Mouse (Mus musculus) MEL (cell line): Measurements from ENCODE around the gene Rnf32. TPM values are rescaled to one million over a fixed set of nuclear protein-coding genes. Genes with fewer than 3 reads are reported as not detected.

Experiments used
- DNase-seq: peaks from one replicate; pipeline ENCODE4 v3.0.0; 2011; ENCODE audit warnings: low read depth, low spot score
- H3K27ac ChIP-seq: 2 replicates; pipeline ENCODE4 v1.5.1; 2012; ENCODE audit warnings: low read depth, mild to moderate bottlenecking, control low read depth, low read length, moderate library complexity; ENCODE audit not compliant: control insufficient read depth
- H3K27me3 ChIP-seq, 2 experiments: fragments of 150-350 bp in 1 of 2; sonication (generic) in 1 of 2; 2 replicates each; pipeline ENCODE4 v1.6.1; 2012; ENCODE audit warnings: low read length in 2 of 2, mild to moderate bottlenecking in 2 of 2, improper control_type of control experiment in 1 of 2, moderate library complexity in 1 of 2; ENCODE audit not compliant: insufficient read depth in 2 of 2, control insufficient read depth in 1 of 2
- H3K36me3 ChIP-seq, 2 experiments: 2 replicates each; pipeline ENCODE4 v1.6.1; 2012 to 2014; ENCODE audit warnings: low read length in 2 of 2, improper control_type of control experiment in 1 of 2, inconsistent platforms in 1 of 2, mild to moderate bottlenecking in 1 of 2; ENCODE audit not compliant: insufficient read depth in 2 of 2, control insufficient read depth in 1 of 2
- H3K4me1 ChIP-seq, 2 experiments: fragments of 150-350 bp in 1 of 2; sonication (generic) in 1 of 2; 2 replicates each; pipeline ENCODE4 v1.6.1; 2012; ENCODE audit warnings: low read length in 2 of 2, improper control_type of control experiment in 1 of 2, mild to moderate bottlenecking in 1 of 2; ENCODE audit not compliant: insufficient read depth in 2 of 2, control insufficient read depth in 1 of 2
- H3K4me3 ChIP-seq, 2 experiments: fragments of 150-350 bp in 1 of 2; sonication (generic) in 1 of 2; 2 replicates each; pipeline ENCODE4 v1.5.1; 2012; ENCODE audit warnings: low read depth in 2 of 2, low read length in 2 of 2, mild to moderate bottlenecking in 2 of 2, moderate library complexity in 2 of 2, control low read depth in 1 of 2, improper control_type of control experiment in 1 of 2; ENCODE audit not compliant: control insufficient read depth in 1 of 2, insufficient read depth in 1 of 2
- H3K79me2 ChIP-seq: 2 replicates; pipeline ENCODE4 v1.6.1; 2012; ENCODE audit warnings: mild to moderate bottlenecking, low read length, moderate library complexity; ENCODE audit not compliant: control insufficient read depth, poor library complexity, insufficient read depth
- H3K9ac ChIP-seq: 2 replicates; pipeline ENCODE4 v1.6.1; 2012; ENCODE audit warnings: low read depth, mild to moderate bottlenecking, control low read depth, low read length, moderate library complexity; ENCODE audit not compliant: control insufficient read depth, poor library complexity, severe bottlenecking
- H3K9me3 ChIP-seq: fragments of 150-350 bp; sonication (generic); replicated peaks from 2 replicates; pipeline ENCODE4 v1.6.1; 2012; ENCODE audit warnings: mild to moderate bottlenecking, low read length, improper control_type of control experiment, moderate library complexity; ENCODE audit not compliant: insufficient read depth
- BHLHE40 ChIP-seq: IDR thresholded peaks from 2 replicates; pipeline ENCODE4 v1.6.1; 2012; ENCODE audit warnings: low read depth, mild to moderate bottlenecking, inconsistent platforms, low read length, improper control_type of control experiment, borderline replicate concordance
- CHD2 ChIP-seq: IDR thresholded peaks from 2 replicates; pipeline ENCODE4 v1.6.1; 2011; ENCODE audit warnings: low read length, improper control_type of control experiment
- CTCF ChIP-seq, 3 experiments: IDR thresholded peaks in 2 of 3; conservative IDR thresholded peaks in 1 of 3; 2 replicates each; pipeline ENCODE4 v1.5.1; 2011 to 2012; ENCODE audit warnings: low read length in 3 of 3, low read depth in 2 of 3, mild to moderate bottlenecking in 2 of 3, improper control_type of control experiment in 1 of 3, inconsistent platforms in 1 of 3, mixed read lengths in 1 of 3, moderate library complexity in 1 of 3; ENCODE audit not compliant: control insufficient read depth in 1 of 3, insufficient read depth in 1 of 3, poor library complexity in 1 of 3, severe bottlenecking in 1 of 3
- E2F4 ChIP-seq: IDR thresholded peaks from 2 replicates; pipeline ENCODE4 v1.6.1; 2011; ENCODE audit warnings: low read depth, low read length, improper control_type of control experiment, borderline replicate concordance
- ELF1 ChIP-seq: IDR thresholded peaks from 2 replicates; pipeline ENCODE4 v1.6.1; 2014; ENCODE audit warnings: low read depth, mild to moderate bottlenecking, inconsistent platforms, low read length, improper control_type of control experiment, moderate library complexity
- EP300 ChIP-seq, 2 experiments: IDR thresholded peaks; 2 replicates each; pipeline ENCODE4 v1.6.1; 2011; ENCODE audit warnings: improper control_type of control experiment in 2 of 2, low read length in 2 of 2, low read depth in 1 of 2, mild to moderate bottlenecking in 1 of 2
- ETS1 ChIP-seq: IDR thresholded peaks from 2 replicates; pipeline ENCODE4 v1.6.1; 2012; ENCODE audit warnings: low read depth, mild to moderate bottlenecking, inconsistent platforms, low read length, improper control_type of control experiment, moderate library complexity
- GABPA ChIP-seq: IDR thresholded peaks from 2 replicates; pipeline ENCODE4 v1.6.1; 2012; ENCODE audit warnings: low read depth, mild to moderate bottlenecking, inconsistent platforms, low read length, improper control_type of control experiment, moderate library complexity
- GATA1 ChIP-seq: IDR thresholded peaks from 2 replicates; pipeline ENCODE4 v1.6.1; 2011; ENCODE audit warnings: low read depth, low read length, improper control_type of control experiment
- JUND ChIP-seq: IDR thresholded peaks from 2 replicates; pipeline ENCODE4 v1.6.1; 2011; ENCODE audit warnings: low read depth, mild to moderate bottlenecking, improper control_type of control experiment, low read length
- KAT2A ChIP-seq: conservative IDR thresholded peaks from 2 replicates; pipeline ENCODE4 v1.6.1; 2012; ENCODE audit warnings: low read depth, low read length, improper control_type of control experiment, inconsistent platforms
- MAFK ChIP-seq: IDR thresholded peaks from 2 replicates; pipeline ENCODE4 v1.6.1; 2011; ENCODE audit warnings: low read depth, mild to moderate bottlenecking, low read length, improper control_type of control experiment, borderline replicate concordance
- MAX ChIP-seq: IDR thresholded peaks from 2 replicates; pipeline ENCODE4 v1.6.1; 2011; ENCODE audit warnings: low read length, improper control_type of control experiment
- MAZ ChIP-seq: IDR thresholded peaks from 2 replicates; pipeline ENCODE4 v1.6.1; 2012; ENCODE audit warnings: low read depth, mild to moderate bottlenecking, inconsistent platforms, low read length, improper control_type of control experiment
- MEF2A ChIP-seq: IDR thresholded peaks from 2 replicates; pipeline ENCODE4 v1.6.1; 2014; ENCODE audit warnings: low read depth, mild to moderate bottlenecking, inconsistent platforms, low read length, improper control_type of control experiment; ENCODE audit not compliant: poor library complexity, insufficient replicate concordance, severe bottlenecking; ENCODE audit errors: extremely low read depth
- MXI1 ChIP-seq: IDR thresholded peaks from 2 replicates; pipeline ENCODE4 v1.6.1; 2011; ENCODE audit warnings: mild to moderate bottlenecking, low read depth, low read length, improper control_type of control experiment
- MYC ChIP-seq: IDR thresholded peaks from 2 replicates; pipeline ENCODE4 v1.6.1; 2011; ENCODE audit warnings: low read depth, mild to moderate bottlenecking, low read length, improper control_type of control experiment, moderate library complexity
- POLR2A ChIP-seq, 2 experiments: IDR thresholded peaks; 2 replicates each; pipeline ENCODE4 v1.6.1; 2011 to 2012; ENCODE audit warnings: low read length in 2 of 2, mild to moderate bottlenecking in 2 of 2, control low read depth in 1 of 2, improper control_type of control experiment in 1 of 2, low read depth in 1 of 2, moderate library complexity in 1 of 2; ENCODE audit not compliant: control insufficient read depth in 1 of 2, insufficient read depth in 1 of 2, poor library complexity in 1 of 2
- RAD21 ChIP-seq: IDR thresholded peaks from 2 replicates; pipeline ENCODE4 v1.6.1; 2011; ENCODE audit warnings: mild to moderate bottlenecking, low read depth, low read length, improper control_type of control experiment
- RCOR1 ChIP-seq: IDR thresholded peaks from 2 replicates; pipeline ENCODE4 v1.6.1; 2012; ENCODE audit warnings: low read depth, mild to moderate bottlenecking, inconsistent platforms, low read length, improper control_type of control experiment
- SMC3 ChIP-seq: IDR thresholded peaks from 2 replicates; pipeline ENCODE4 v1.6.1; 2011; ENCODE audit warnings: low read depth, low read length, improper control_type of control experiment
- TAL1 ChIP-seq: IDR thresholded peaks from 2 replicates; pipeline ENCODE4 v1.6.1; 2012; ENCODE audit warnings: mild to moderate bottlenecking, inconsistent platforms, low read length, moderate library complexity, mixed read lengths
- TCF12 ChIP-seq: IDR thresholded peaks from 2 replicates; pipeline ENCODE4 v1.6.1; 2014; ENCODE audit warnings: low read depth, mild to moderate bottlenecking, inconsistent platforms, low read length, improper control_type of control experiment, moderate library complexity
- USF1 ChIP-seq: IDR thresholded peaks from 2 replicates; pipeline ENCODE4 v1.6.1; 2014; ENCODE audit warnings: low read depth, mild to moderate bottlenecking, inconsistent platforms, low read length, improper control_type of control experiment, moderate library complexity
- USF2 ChIP-seq, 2 experiments: IDR thresholded peaks; 2 replicates each; pipeline ENCODE4 v1.6.1; 2011 to 2012; ENCODE audit warnings: improper control_type of control experiment in 2 of 2, low read length in 2 of 2, borderline replicate concordance in 1 of 2, inconsistent platforms in 1 of 2, low read depth in 1 of 2, mild to moderate bottlenecking in 1 of 2; ENCODE audit not compliant: insufficient read depth in 1 of 2
- ZC3H11A ChIP-seq: IDR thresholded peaks from 2 replicates; pipeline ENCODE4 v1.6.1; 2012; ENCODE audit warnings: low read depth, mild to moderate bottlenecking, inconsistent platforms, low read length, improper control_type of control experiment
- ZKSCAN1 ChIP-seq: IDR thresholded peaks from 2 replicates; pipeline ENCODE4 v1.6.1; 2012; ENCODE audit warnings: low read depth, mild to moderate bottlenecking, inconsistent platforms, low read length, improper control_type of control experiment, moderate library complexity
- ZMIZ1 ChIP-seq: IDR thresholded peaks from 2 replicates; pipeline ENCODE4 v1.6.1; 2012; ENCODE audit warnings: low read depth, mild to moderate bottlenecking, inconsistent platforms, low read length, improper control_type of control experiment, moderate library complexity
- polyA plus RNA-seq, 2 experiments: library from polyadenylated mRNA; stranded (reverse) in 1 of 2; unstranded in 1 of 2; fragments of >175 nt in 1 of 2; fragments of >200 nt in 1 of 2; gene quantifications; 2 replicates each; pipeline versions ENCODE4 v1.2.1 to v1.2.4; 2012; ENCODE audit warnings: low replicate concordance in 2 of 2, low read depth in 1 of 2; ENCODE audit not compliant: insufficient read length in 2 of 2, insufficient read depth in 1 of 2, missing spikeins in 1 of 2
- total RNA-seq: library from RNA; depleted of rRNA; stranded (reverse); fragments of 300-350 nt; gene quantifications from 2 replicates; pipeline ENCODE4 v1.2.3, GENCODE M21; 2012; rRNA removed

Gene Rnf32
- total RNA-seq (not detected in 2 replicates), polyA plus RNA-seq (not detected)

DNA sequence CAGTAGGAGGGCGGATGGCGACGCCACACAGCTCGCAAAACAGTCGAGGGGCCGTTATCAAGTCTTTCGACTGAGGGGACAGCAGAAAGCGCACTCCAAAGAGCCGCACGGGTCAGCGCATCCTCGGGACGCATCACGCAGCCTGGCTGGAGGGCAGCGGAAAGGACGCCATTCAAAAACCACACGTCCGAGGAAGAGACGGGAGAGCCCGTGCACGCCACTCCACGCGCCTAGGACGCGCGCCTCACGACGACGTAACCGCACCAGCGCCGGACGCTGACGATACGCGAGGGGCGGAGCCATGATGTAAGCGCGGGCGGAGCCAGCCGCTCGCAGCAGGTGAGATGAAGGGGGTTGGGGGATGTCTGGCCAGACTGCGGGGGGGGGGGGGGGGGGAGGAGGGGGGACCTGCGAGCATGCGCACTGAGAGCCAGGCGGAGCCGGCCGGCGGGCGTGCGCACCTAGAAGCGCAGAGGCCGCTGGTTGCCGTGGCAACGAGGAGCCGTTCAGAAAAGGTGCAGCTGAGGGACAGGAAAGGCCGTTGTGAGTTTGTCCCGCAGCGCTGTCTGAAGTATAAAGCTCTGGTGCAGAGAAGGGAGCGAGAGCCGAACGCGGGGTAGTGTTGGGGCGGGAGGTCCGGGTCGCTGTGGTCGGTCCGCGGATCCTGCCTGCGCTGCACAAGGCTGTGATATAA lies at the start of gene Rnf32:
Gene Rnf32, plus strand, starts transcription at position 423 of the 694 bp plus-strand sequence.
- Histone ChIP-seq H3K36me3 (no peaks in the 10 kb centered on the region), H3K79me2 (no peaks in the 10 kb centered on the region), H3K4me3 (no peak within 1 kb of the TSS), H3K9me3 (no peaks in the 10 kb centered on the region), H3K27ac (no peak within 1 kb of the TSS), H3K27me3 (no peaks in the 10 kb centered on the region), H3K4me1 (no peaks in the 10 kb centered on the region), H3K9ac (no peak within 1 kb of the TSS)
- TF ChIP-seq MAX (no peak), ZMIZ1 (no peak), MAZ (no peak), MXI1 (no peak), TAL1 (no peak), MEF2A (no peak), TCF12 (no peak), E2F4 (no peak), BHLHE40 (no peak), ETS1 (no peak), GABPA (no peak), KAT2A (no peak), MAFK (no peak), ZC3H11A (no peak), MYC (no peak), ELF1 (no peak), RAD21 (no peak), RCOR1 (no peak), ZKSCAN1 (no peak), USF1 (no peak)
- DNase-seq: no peak

DNA sequence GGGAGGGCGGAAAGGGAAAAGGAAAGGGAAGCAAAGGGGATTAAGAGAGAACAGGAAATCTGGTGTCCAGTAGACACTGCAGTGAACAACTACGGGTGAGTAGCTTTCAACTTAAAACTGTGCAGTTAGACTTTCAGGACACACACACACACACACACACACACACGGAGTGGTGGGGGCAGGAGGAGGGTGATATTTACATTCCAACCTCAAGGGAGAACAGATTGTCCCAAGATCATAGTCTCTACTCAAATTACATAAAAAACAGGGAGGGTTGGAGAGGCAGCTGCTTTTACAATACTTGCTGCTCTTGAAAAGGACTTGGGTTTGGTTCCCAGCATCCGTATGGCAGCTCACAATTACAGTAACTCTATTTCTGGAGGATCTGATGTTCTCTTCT lies 45.6 kb upstream of the Rnf32 start:
- Histone ChIP-seq H3K9ac (no peak overlapping the region), H3K36me3 (no peaks in the 10 kb centered on the region), H3K9me3 (no peaks in the 10 kb centered on the region), H3K4me3 (no peak overlapping the region), H3K27me3 (no peaks in the 10 kb centered on the region), H3K79me2 (no peaks in the 10 kb centered on the region), H3K27ac (no peak overlapping the region), H3K4me1 (no peaks in the 10 kb centered on the region)
- DNase-seq: no peak
- TF ChIP-seq CTCF (IDR thresholded peaks at IDR 0.05 in 2 of 3, conservative IDR thresholded peaks at IDR 0.05 in 1 of 3; ENCODE audit: control insufficient read depth in 1 of 3, insufficient read depth in 1 of 3, low read depth in 2 of 3, low read length in 3 of 3, poor library complexity in 1 of 3, severe bottlenecking in 1 of 3) (no peak), MAZ (no peak), JUND (no peak), USF2 (IDR thresholded peaks at IDR 0.05; ENCODE audit: borderline replicate concordance in 1 of 2, insufficient read depth in 1 of 2, low read depth in 1 of 2, low read length in 2 of 2) (no peak), KAT2A (no peak), CHD2 (no peak), TAL1 (no peak), ZC3H11A (no peak), MYC (no peak), RAD21 (no peak), SMC3 (no peak), RCOR1 (no peak), GATA1 (no peak), E2F4 (no peak), ZKSCAN1 (no peak), BHLHE40 (no peak), POLR2A (IDR thresholded peaks at IDR 0.05; ENCODE audit: control insufficient read depth in 1 of 2, insufficient read depth in 1 of 2, low read depth in 1 of 2, low read length in 2 of 2, poor library complexity in 1 of 2) (no peak), EP300 (IDR thresholded peaks at IDR 0.05; ENCODE audit: low read depth in 1 of 2, low read length in 2 of 2) (no peak), ZMIZ1 (no peak)
